Mouse (Mus musculus): ENCODE data around the gene Pde10a. TPM values are rescaled to one million over a fixed set of nuclear protein-coding genes. Genes with fewer than 3 reads are reported as not detected.

Pde10a gene
- polyA plus RNA-seq, 1 experiment from 2014 or later, result 1.3 TPM

DNA sequence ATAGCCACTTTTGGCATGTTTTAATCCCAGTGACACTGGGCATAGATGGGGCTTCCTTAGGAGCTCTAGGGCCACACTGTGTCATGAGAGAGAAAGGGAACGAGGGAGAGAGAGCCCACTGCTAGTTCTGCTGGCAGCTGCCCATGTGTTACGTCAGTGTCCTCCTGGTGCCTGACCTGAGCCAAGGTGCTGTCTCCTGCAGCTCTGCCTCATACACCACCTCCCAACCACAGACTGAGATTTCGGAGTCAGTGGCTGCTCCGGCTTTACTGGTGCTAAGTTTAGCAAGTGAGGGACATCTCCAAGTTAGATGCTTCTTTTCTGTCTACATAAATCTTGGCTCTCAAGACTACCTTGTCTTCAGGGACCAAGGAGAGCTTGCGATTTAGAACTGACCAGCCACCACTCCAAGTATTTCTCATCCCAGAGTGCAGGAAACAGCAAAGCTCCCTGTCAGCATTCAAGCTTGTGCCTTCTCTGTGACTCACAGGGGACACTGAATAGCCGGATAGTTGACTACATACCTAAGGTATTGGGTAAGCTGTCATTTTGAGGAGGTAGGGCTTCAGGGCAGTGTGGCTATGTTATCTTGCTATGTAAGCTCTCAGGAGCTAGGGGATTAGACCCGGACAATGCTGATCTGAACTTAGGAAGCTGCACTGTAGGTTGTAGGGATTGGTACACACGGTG is 27.3 kb downstream of the Pde10a start:
- H3K9ac ChIP-seq (ENCODE audit: low read depth, low read length), result no peak overlapping the region
- H3K27ac ChIP-seq, result no peak overlapping the region
- H3K4me3 ChIP-seq (replicated peaks; ENCODE audit: low read depth, low read length), result no peak overlapping the region
- H3K9me3 ChIP-seq (replicated peaks; ENCODE audit: low read length), result no peaks in the 10 kb centered on the region
- H3K27me3 ChIP-seq (ENCODE audit: insufficient read depth, low read length), result no peaks in the 10 kb centered on the region
- no peaks in the 10 kb centered on the region for H3K4me1 ChIP-seq (replicated peaks; ENCODE audit: insufficient read depth, low read length)
- no peaks in the 10 kb centered on the region for H3K36me3 ChIP-seq (ENCODE audit: insufficient read depth, low read length)
- WGBS, result 72% methylated on average over 8 of the region's 8 CpGs
- H3K4me2 ChIP-seq (ENCODE audit: low read length), result no peak overlapping the region
- DNase-seq (ENCODE audit: low spot score) (no peak), ATAC-seq (replicated peaks; ENCODE audit: low FRiP score, low read depth) (no peak)
- TF ChIP-seq CTCF (IDR thresholded peaks at IDR 0.05; ENCODE audit: low read depth), result no peak

DNA sequence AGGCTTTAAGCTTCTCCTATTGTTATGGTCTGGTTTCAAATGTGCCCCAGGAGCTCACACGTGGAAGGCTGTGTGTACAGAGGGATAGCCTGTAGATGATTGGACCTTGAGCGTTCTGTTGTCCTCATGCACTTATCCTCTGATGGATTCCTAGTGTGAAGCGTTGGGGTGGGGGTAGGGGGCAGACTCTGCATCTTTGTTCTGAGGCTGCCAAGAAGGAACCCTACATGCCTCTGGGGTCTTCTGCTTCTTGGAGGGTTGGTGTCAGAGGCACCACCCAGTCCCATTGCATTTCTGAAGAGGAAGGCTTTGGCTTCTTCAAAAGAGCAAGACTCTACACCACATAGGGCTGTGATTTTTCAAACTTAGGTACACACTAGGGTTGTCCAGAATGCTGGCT is 28.4 kb downstream of the Pde10a start:
- no peaks in the 10 kb centered on the region for H3K36me3 ChIP-seq (ENCODE audit: insufficient read depth, low read length)
- no peak overlapping the region for H3K4me3 ChIP-seq (replicated peaks; ENCODE audit: low read depth, low read length)
- ATAC-seq (replicated peaks; ENCODE audit: low FRiP score, low read depth), result no peak
- no peak overlapping the region for H3K4me2 ChIP-seq (ENCODE audit: low read length)
- no peaks in the 10 kb centered on the region for H3K27me3 ChIP-seq (ENCODE audit: insufficient read depth, low read length)
- 77% methylated on average over 3 of the region's 3 CpGs for WGBS
- no peaks in the 10 kb centered on the region for H3K4me1 ChIP-seq (replicated peaks; ENCODE audit: insufficient read depth, low read length)
- no peaks in the 10 kb centered on the region for H3K9me3 ChIP-seq (replicated peaks; ENCODE audit: low read length)
- H3K9ac ChIP-seq (ENCODE audit: low read depth, low read length), result no peak overlapping the region
- no peak for TF ChIP-seq CTCF (IDR thresholded peaks at IDR 0.05; ENCODE audit: low read depth)
- no peak for DNase-seq (ENCODE audit: low spot score)
- H3K27ac ChIP-seq, result no peak overlapping the region

DNA sequence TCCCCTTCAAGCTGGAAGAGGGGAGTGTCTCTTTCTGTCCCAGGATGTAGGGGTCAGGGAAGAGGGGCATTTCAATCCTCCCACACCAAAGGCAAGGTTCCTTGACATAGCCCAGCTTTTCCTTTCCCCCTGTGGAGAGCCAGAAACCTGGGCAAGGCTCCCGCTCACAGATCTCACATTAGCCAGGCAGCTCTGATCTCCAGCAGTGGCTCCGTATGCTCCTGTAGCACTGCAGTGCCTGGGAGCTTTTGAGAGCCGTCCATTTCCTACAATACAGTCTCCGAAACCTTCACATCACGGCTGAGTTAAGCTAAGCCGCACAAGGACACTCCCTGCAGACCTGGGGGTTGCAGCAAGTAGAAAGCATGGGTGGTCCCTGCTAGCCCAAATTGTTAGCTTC is 29.0 kb downstream of the Pde10a start:
- H3K4me1 ChIP-seq (replicated peaks; ENCODE audit: insufficient read depth, low read length), result no peaks in the 10 kb centered on the region
- no peaks in the 10 kb centered on the region for H3K9me3 ChIP-seq (replicated peaks; ENCODE audit: low read length)
- H3K36me3 ChIP-seq (ENCODE audit: insufficient read depth, low read length), result no peaks in the 10 kb centered on the region
- no peak overlapping the region for H3K9ac ChIP-seq (ENCODE audit: low read depth, low read length)
- DNase-seq (ENCODE audit: low spot score), result no peak
- WGBS, result 72% methylated on average over 6 of the region's 6 CpGs
- H3K27ac ChIP-seq, result no peak overlapping the region
- no peaks in the 10 kb centered on the region for H3K27me3 ChIP-seq (ENCODE audit: insufficient read depth, low read length)
- no peak overlapping the region for H3K4me3 ChIP-seq (replicated peaks; ENCODE audit: low read depth, low read length)
- ATAC-seq (replicated peaks; ENCODE audit: low FRiP score, low read depth), result no peak
- TF ChIP-seq CTCF (IDR thresholded peaks at IDR 0.05; ENCODE audit: low read depth), result no peak
- no peak overlapping the region for H3K4me2 ChIP-seq (ENCODE audit: low read length)

DNA sequence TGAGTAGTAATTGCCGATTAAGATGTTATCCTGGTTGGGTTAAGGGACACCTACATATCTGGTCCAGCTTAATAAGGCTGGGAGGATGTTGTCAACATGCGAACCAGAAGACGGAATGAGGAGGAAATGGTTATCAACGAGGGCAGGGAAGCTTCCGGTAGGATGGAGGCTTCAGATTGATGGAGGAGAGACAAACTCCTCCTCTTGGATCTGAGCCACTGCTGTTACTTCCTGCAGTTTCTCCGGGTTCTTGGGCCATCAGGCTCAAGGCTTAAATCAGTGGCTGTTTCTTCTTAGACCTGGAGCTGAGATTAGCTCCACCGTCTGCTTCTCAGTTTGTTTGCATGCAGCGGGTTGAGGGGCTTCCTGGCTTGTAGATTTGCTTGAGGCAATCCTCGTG is 30.6 kb downstream of the Pde10a start:
- H3K36me3 ChIP-seq (ENCODE audit: insufficient read depth, low read length), result no peaks in the 10 kb centered on the region
- peak; percentile 29 for DNase-seq (ENCODE audit: low spot score)
- 67% methylated on average over 9 of the region's 9 CpGs for WGBS
- ATAC-seq (replicated peaks; ENCODE audit: low FRiP score, low read depth), result no peak
- H3K4me2 ChIP-seq (ENCODE audit: low read length), result no peak overlapping the region
- no peak for TF ChIP-seq CTCF (IDR thresholded peaks at IDR 0.05; ENCODE audit: low read depth)
- no peaks in the 10 kb centered on the region for H3K9me3 ChIP-seq (replicated peaks; ENCODE audit: low read length)
- no peaks in the 10 kb centered on the region for H3K4me1 ChIP-seq (replicated peaks; ENCODE audit: insufficient read depth, low read length)
- H3K9ac ChIP-seq (ENCODE audit: low read depth, low read length), result no peak overlapping the region
- H3K4me3 ChIP-seq (replicated peaks; ENCODE audit: low read depth, low read length), result no peak overlapping the region
- H3K27ac ChIP-seq, result no peak overlapping the region
- H3K27me3 ChIP-seq (ENCODE audit: insufficient read depth, low read length), result no peaks in the 10 kb centered on the region

DNA sequence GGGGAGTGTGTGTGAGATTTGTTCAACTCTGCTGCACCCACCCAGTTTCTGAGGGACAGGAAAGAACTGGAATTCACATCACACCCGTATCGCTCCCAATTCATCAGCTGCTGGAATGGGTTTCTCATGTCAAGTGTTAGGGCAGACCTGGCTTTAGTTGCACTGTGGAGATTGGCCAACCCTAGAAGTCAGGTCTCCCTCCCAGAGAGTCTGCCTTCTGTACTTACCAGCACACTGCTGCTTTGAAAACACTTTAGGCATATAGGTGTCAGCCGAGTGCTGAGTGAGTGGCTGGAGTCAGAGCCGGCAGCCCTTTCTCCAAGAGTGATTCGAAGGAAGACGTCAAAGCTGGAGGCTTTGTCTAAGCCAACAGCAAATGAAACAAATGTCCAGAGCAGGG is 31.1 kb downstream of the Pde10a start:
- ATAC-seq (replicated peaks; ENCODE audit: low FRiP score, low read depth) (no peak), DNase-seq (ENCODE audit: low spot score) (no peak)
- WGBS, result 72% methylated on average over 6 of the region's 6 CpGs
- Histone ChIP-seq H3K4me2 (ENCODE audit: low read length) (no peak overlapping the region), H3K27ac (no peak overlapping the region), H3K9me3 (replicated peaks; ENCODE audit: low read length) (no peaks in the 10 kb centered on the region), H3K27me3 (ENCODE audit: insufficient read depth, low read length) (no peaks in the 10 kb centered on the region), H3K36me3 (ENCODE audit: insufficient read depth, low read length) (no peaks in the 10 kb centered on the region), H3K4me3 (replicated peaks; ENCODE audit: low read depth, low read length) (no peak overlapping the region), H3K4me1 (replicated peaks; ENCODE audit: insufficient read depth, low read length) (no peaks in the 10 kb centered on the region), H3K9ac (ENCODE audit: low read depth, low read length) (no peak overlapping the region)
- no peak for TF ChIP-seq CTCF (IDR thresholded peaks at IDR 0.05; ENCODE audit: low read depth)

DNA sequence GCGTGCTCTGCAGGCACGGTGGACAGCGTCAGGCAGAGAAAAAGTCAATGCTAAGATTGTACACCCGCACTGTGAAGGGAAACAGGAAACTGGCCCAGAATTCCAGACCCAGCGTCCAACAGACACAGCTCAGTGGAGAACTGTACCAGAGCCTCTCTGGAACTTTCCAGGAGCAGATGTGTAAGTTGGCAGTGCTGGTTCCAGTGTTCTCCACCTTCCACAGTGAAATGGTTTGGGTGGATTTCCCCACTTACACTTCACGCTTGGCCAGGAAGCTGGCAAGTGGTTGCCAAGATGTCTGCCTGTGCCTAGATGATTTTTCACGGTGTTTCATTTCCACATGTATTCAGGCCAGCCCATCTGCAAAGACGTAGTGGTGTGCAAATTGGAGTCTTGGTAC is 32.8 kb downstream of the Pde10a start:
- Histone ChIP-seq H3K27me3 (ENCODE audit: insufficient read depth, low read length) (no peaks in the 10 kb centered on the region), H3K9me3 (replicated peaks; ENCODE audit: low read length) (no peaks in the 10 kb centered on the region), H3K9ac (ENCODE audit: low read depth, low read length) (no peak overlapping the region), H3K4me2 (ENCODE audit: low read length) (no peak overlapping the region), H3K36me3 (ENCODE audit: insufficient read depth, low read length) (no peaks in the 10 kb centered on the region), H3K4me1 (replicated peaks; ENCODE audit: insufficient read depth, low read length) (no peaks in the 10 kb centered on the region), H3K27ac (no peak overlapping the region), H3K4me3 (replicated peaks; ENCODE audit: low read depth, low read length) (no peak overlapping the region)
- WGBS, result 85% methylated on average over 8 of the region's 8 CpGs
- no peak for DNase-seq (ENCODE audit: low spot score)
- no peak for ATAC-seq (replicated peaks; ENCODE audit: low FRiP score, low read depth)
- TF ChIP-seq CTCF (IDR thresholded peaks at IDR 0.05; ENCODE audit: low read depth), result no peak
